ENCODE assay signal across 19 mouse cellular contexts in genomic region chr7:120126976-120127685, GRCm38 (mm10). TPM values are rescaled to one million over a fixed set of nuclear protein-coding genes. Genes with fewer than 3 reads are reported as not detected.
A peak's percentile ranks its signal among the peaks of the same experiment; 100 is the strongest.
DNase-seq lines count a peak whose midpoint lies in the region; ATAC-seq and TF ChIP-seq lines count a peak whose summit lies in the region.
"Had no signal": no experiment of that assay in that cellular context is flagged by ENCODE, and none has a peak within 500 bp of the region (broad histone marks: within the 10 kb centered on the region; RNA-seq: fewer than 3 reads in every experiment).

No protein-coding gene starts in this region.

- no peaks in the 10 kb centered on the region for H3K36me3 ChIP-seq in hindbrain, embryonic 12.5 days
- H3K36me3 ChIP-seq in hindbrain, embryonic 16.5 days (ENCODE audit: control insufficient read depth, insufficient read depth, low read length), result no peaks in the 10 kb centered on the region
- H3K36me3 ChIP-seq in embryonic facial prominence, embryonic 14.5 days (ENCODE audit: control insufficient read depth, insufficient read depth, low read length), result no peaks in the 10 kb centered on the region
- H3K36me3 ChIP-seq: heart, embryonic 10.5 days; liver, embryonic 13.5 days; midbrain, embryonic 13.5 days had no signal

- H3K9me3 ChIP-seq in hindbrain, embryonic 12.5 days (replicated peaks), result no peaks in the 10 kb centered on the region
- no peaks in the 10 kb centered on the region for H3K9me3 ChIP-seq in hindbrain, embryonic 16.5 days (ENCODE audit: control insufficient read depth, low read length)
- no peaks in the 10 kb centered on the region for H3K9me3 ChIP-seq in embryonic facial prominence, embryonic 14.5 days (ENCODE audit: control insufficient read depth, low read length)
- H3K9me3 ChIP-seq: heart, embryonic 10.5 days; liver, embryonic 13.5 days; midbrain, embryonic 13.5 days had no signal

- DNase-seq in brain, embryonic 14.5 days (ENCODE audit: low read depth), result peak; percentile 35
- peak; percentile 57 for DNase-seq in embryo, embryonic 10 days (ENCODE audit: low spot score)
- peak; percentile 88 for DNase-seq in embryonic facial prominence, embryonic 14.5 days (ENCODE audit: low spot score)
- DNase-seq in liver, result no peak
- DNase-seq in right cerebral cortex, adult 2 months (ENCODE audit: low spot score in 2 of 2), result no peak
- DNase-seq in layer of hippocampus, postnatal 36 days, result no peak
- DNase-seq: adrenal gland, postnatal 25 days; cerebellum, adult 2 months; liver, embryonic 13.5 days; thymus, postnatal 36 days had no signal

- no peak overlapping the region for H3K4me2 ChIP-seq in hindbrain, embryonic 12.5 days (replicated peaks)
- H3K4me2 ChIP-seq in hindbrain, embryonic 16.5 days (ENCODE audit: low read length), result no peak overlapping the region
- H3K4me2 ChIP-seq in embryonic facial prominence, embryonic 14.5 days (ENCODE audit: low read depth, low read length), result no peak overlapping the region
- H3K4me2 ChIP-seq: liver, embryonic 13.5 days; midbrain, embryonic 13.5 days had no signal

- no peaks in the 10 kb centered on the region for H3K27me3 ChIP-seq in hindbrain, embryonic 12.5 days
- H3K27me3 ChIP-seq in hindbrain, embryonic 16.5 days (replicated peaks; ENCODE audit: control insufficient read depth, insufficient read depth, low read length), result no peaks in the 10 kb centered on the region
- H3K27me3 ChIP-seq in embryonic facial prominence, embryonic 14.5 days (replicated peaks; ENCODE audit: control insufficient read depth, insufficient read depth, low read length), result no peaks in the 10 kb centered on the region
- H3K27me3 ChIP-seq: liver, embryonic 13.5 days; midbrain, embryonic 13.5 days had no signal

- no peak overlapping the region for H3K4me3 ChIP-seq in hindbrain, embryonic 12.5 days
- no peak overlapping the region for H3K4me3 ChIP-seq in hindbrain, embryonic 16.5 days (ENCODE audit: low read length)
- H3K4me3 ChIP-seq in embryonic facial prominence, embryonic 14.5 days (ENCODE audit: low read depth, low read length), result no peak overlapping the region
- H3K4me3 ChIP-seq: heart, embryonic 10.5 days; liver, embryonic 13.5 days; midbrain, embryonic 13.5 days had no signal

- peak overlapping the region; percentile 23; the same call in 1 of the 2 replicates for H3K27ac ChIP-seq in hindbrain, embryonic 12.5 days
- H3K27ac ChIP-seq in hindbrain, embryonic 16.5 days (ENCODE audit: low read depth, low read length), result no peak overlapping the region
- peak overlapping the region; percentile 25 for H3K27ac ChIP-seq in embryonic facial prominence, embryonic 14.5 days (replicated peaks; ENCODE audit: low read depth, low read length)
- H3K27ac ChIP-seq: heart, embryonic 10.5 days; liver, embryonic 13.5 days; midbrain, embryonic 13.5 days had no signal

- peaks cover 19% of the 10 kb centered on the region for H3K4me1 ChIP-seq in hindbrain, embryonic 12.5 days
- H3K4me1 ChIP-seq in hindbrain, embryonic 16.5 days (ENCODE audit: control insufficient read depth, insufficient read depth, low read depth, low read length), result no peaks in the 10 kb centered on the region
- peaks cover 28% of the 10 kb centered on the region for H3K4me1 ChIP-seq in embryonic facial prominence, embryonic 14.5 days (ENCODE audit: control insufficient read depth, insufficient read depth, low read length)
- H3K4me1 ChIP-seq: liver, embryonic 13.5 days had no signal

- 20% methylated on average over 5 of the region's 5 CpGs for WGBS in hindbrain, embryonic 12.5 days
- 43% methylated on average over 5 of the region's 5 CpGs for WGBS in hindbrain, embryonic 16.5 days
- WGBS in embryonic facial prominence, embryonic 14.5 days, result 10% methylated on average over 5 of the region's 5 CpGs

- H3K9ac ChIP-seq in hindbrain, embryonic 12.5 days, result no peak overlapping the region
- H3K9ac ChIP-seq in hindbrain, embryonic 16.5 days (ENCODE audit: low read depth, low read length), result no peak overlapping the region
- H3K9ac ChIP-seq in embryonic facial prominence, embryonic 14.5 days (ENCODE audit: low read depth, low read length), result no peak overlapping the region
- H3K9ac ChIP-seq: liver, embryonic 13.5 days; midbrain, embryonic 13.5 days had no signal

- TF ChIP-seq CTCF in brain, embryonic 14.5 days (IDR thresholded peaks at IDR 0.05; ENCODE audit: borderline replicate concordance, extremely low read depth, insufficient read depth, insufficient read length), result no peak

- TF ChIP-seq POLR2A in brain, embryonic 14.5 days (IDR thresholded peaks at IDR 0.05; ENCODE audit: borderline replicate concordance, extremely low read depth, insufficient read depth, insufficient read length, poor library complexity, severe bottlenecking), result no peak

- ATAC-seq in hindbrain, embryonic 12.5 days (ENCODE audit: low FRiP score), result no peak
- ATAC-seq in hindbrain, embryonic 16.5 days, result no peak
- peak; percentile 72 for ATAC-seq in embryonic facial prominence, embryonic 14.5 days (ENCODE audit: low read depth)
- ATAC-seq: intestine, postnatal 0 days; midbrain, embryonic 13.5 days had no signal

RNA-seq across cellular contexts. Expression of gene Zp2, which starts 18.0 kb away (rescaled TPM):
- not detected in 2 replicates for polyA plus RNA-seq in hindbrain, embryonic 12.5 days (2016; fragmentation: Nextera tagmentation; extraction: Ambion mirVana)
- polyA plus RNA-seq in hindbrain, embryonic 16.5 days (2015; fragmentation: Nextera tagmentation; extraction: Ambion mirVana), result not detected in 2 replicates
- polyA plus RNA-seq in brain, embryonic 14.5 days (2012; rRNA removed), result not detected in 2 replicates
- polyA plus RNA-seq in embryonic facial prominence, embryonic 14.5 days (2014; fragmentation: Nextera tagmentation; extraction: Ambion mirVana), result 1.2 and 1.7 TPM in 2 replicates
- total RNA-seq in layer of hippocampus, postnatal 36 days (2021), result not detected
- total RNA-seq: common myeloid progenitor, adult 5-6 weeks; ES-E14; hematopoietic stem cell, adult 5-6 weeks had no signal
- polyA plus RNA-seq: cerebellum, adult 2 months; heart, embryonic 10.5 days; liver, embryonic 13.5 days; lung, embryonic 16.5 days; midbrain, embryonic 13.5 days had no signal

RNA-seq across cellular contexts. Expression of gene Tmem159, which starts 25.0 kb away (rescaled TPM):
- polyA plus RNA-seq in hindbrain, embryonic 12.5 days (2016; fragmentation: Nextera tagmentation; extraction: Ambion mirVana), result 18.7 and 20.7 TPM in 2 replicates
- 17.1 and 19.3 TPM in 2 replicates for polyA plus RNA-seq in hindbrain, embryonic 16.5 days (2015; fragmentation: Nextera tagmentation; extraction: Ambion mirVana)
- polyA plus RNA-seq in brain, embryonic 14.5 days (2012; rRNA removed), result 4.0 and 6.0 TPM in 2 replicates
- 24.2 and 25.8 TPM in 2 replicates for polyA plus RNA-seq in embryonic facial prominence, embryonic 14.5 days (2014; fragmentation: Nextera tagmentation; extraction: Ambion mirVana)
- total RNA-seq in layer of hippocampus, postnatal 36 days (2021), result 10 to 100 TPM; 11.2 to 11.9 TPM

RNA-seq across cellular contexts. Expression of gene Dnah3, which starts 32.1 kb away (rescaled TPM):
- polyA plus RNA-seq in hindbrain, embryonic 12.5 days (2016; fragmentation: Nextera tagmentation; extraction: Ambion mirVana), result 0.10 and 0.26 TPM in 2 replicates
- 0.11 TPM in 1 of 2 replicates, not detected in the other for polyA plus RNA-seq in hindbrain, embryonic 16.5 days (2015; fragmentation: Nextera tagmentation; extraction: Ambion mirVana)
- 0.10 and 0.15 TPM in 2 replicates for polyA plus RNA-seq in brain, embryonic 14.5 days (2012; rRNA removed)
- 0.70 TPM in 1 of 2 replicates, not detected in the other for polyA plus RNA-seq in embryonic facial prominence, embryonic 14.5 days (2014; fragmentation: Nextera tagmentation; extraction: Ambion mirVana)
- under 1 TPM; 0.07 to 0.46 TPM for total RNA-seq in layer of hippocampus, postnatal 36 days (2021)
- total RNA-seq: adrenal gland, postnatal 25 days; common myeloid progenitor, adult 5-6 weeks; ES-E14; hematopoietic stem cell, adult 5-6 weeks had no signal
- polyA plus RNA-seq: heart, embryonic 10.5 days; intestine, postnatal 0 days; liver, embryonic 13.5 days had no signal

RNA-seq across cellular contexts. Expression of gene Anks4b, which starts 46.5 kb away (rescaled TPM):
- polyA plus RNA-seq in hindbrain, embryonic 12.5 days (2016; fragmentation: Nextera tagmentation; extraction: Ambion mirVana), result not detected in 2 replicates
- polyA plus RNA-seq in hindbrain, embryonic 16.5 days (2015; fragmentation: Nextera tagmentation; extraction: Ambion mirVana), result not detected in 2 replicates
- polyA plus RNA-seq in brain, embryonic 14.5 days (2012; rRNA removed), result not detected in 2 replicates
- polyA plus RNA-seq in embryonic facial prominence, embryonic 14.5 days (2014; fragmentation: Nextera tagmentation; extraction: Ambion mirVana), result 0.07 TPM in 1 of 2 replicates, not detected in the other
- total RNA-seq in layer of hippocampus, postnatal 36 days (2021), result under 1 TPM; 0.30 to 0.45 TPM
- total RNA-seq: common myeloid progenitor, adult 5-6 weeks; hematopoietic stem cell, adult 5-6 weeks had no signal
- polyA plus RNA-seq: cerebellum, adult 2 months; lung, embryonic 16.5 days; midbrain, embryonic 13.5 days had no signal

Comparison
In these comparisons a context has a peak if more than half of its experiments do, and no peak if none do; other contexts are left out.
1. DNase-seq: peak in brain, embryonic 14.5 days (single experiment), embryo, embryonic 10 days (single experiment) and embryonic facial prominence, embryonic 14.5 days (single experiment); none in liver (single experiment), right cerebral cortex, adult 2 months (0 of 2) and layer of hippocampus, postnatal 36 days (0 of 2).